Mouse (Mus musculus) cerebellum, adult 9-10 months (tissue): Measurements from ENCODE around the gene Clec4n.
"Not testable (repeated sequence)": the region's sequence is repeated elsewhere in the genome, so short reads cannot be mapped to it uniquely, and the experiment has no call there.

Experiments used
- DNase-seq: peaks from one replicate; pipeline ENCODE4 v3.0.0; 2022

Clec4n gene

DNA sequence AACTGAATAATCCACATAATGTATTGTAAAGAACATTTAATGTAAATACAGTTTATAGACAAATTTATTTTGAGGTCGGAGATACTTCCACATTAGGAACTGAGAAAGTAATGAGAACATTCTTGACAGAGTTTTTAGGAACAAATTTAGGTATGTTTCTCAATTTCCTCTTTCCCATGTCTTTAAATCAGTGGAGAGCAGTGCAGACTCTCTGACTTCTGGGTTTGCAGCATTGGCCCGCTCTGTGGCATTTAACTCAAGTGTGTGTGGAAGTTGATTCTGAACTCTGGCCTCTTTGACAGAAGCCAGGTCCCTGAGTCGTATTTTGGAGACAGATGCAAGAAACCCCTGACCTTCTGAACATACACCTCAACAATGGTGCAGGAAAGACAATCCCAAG, at the start of gene Clec4n:
TSS of gene Clec4n (plus strand) at position 200 of the 400 bp plus-strand sequence.
- DNase-seq, result no peak

GRCm38 (mm10) chr6:123184862-123185261, 44.8 kb upstream of the Clec4n start:
- not testable (repeated sequence) for DNase-seq

GRCm38 (mm10) chr6:123207187-123208076, 22.2 kb upstream of the Clec4n start:
- no peak for DNase-seq

DNA sequence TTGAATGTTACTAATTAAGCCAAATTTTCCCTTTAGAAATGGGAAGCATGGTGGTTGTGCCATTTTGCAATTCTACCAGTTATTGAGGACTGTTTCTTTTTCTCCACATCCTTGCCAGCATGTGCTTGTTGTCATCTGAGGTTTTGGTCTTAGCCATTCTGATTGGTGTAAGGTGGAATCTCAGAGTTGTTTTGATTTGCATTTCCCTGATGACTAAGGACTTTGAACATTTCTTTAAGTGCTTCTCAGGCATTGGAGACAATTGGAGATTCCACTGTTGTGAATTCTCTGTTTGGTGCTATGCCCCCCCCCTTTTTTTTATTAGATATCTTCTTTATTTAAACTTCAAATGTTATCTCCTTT, 21.6 kb upstream of the Clec4n start:
- DNase-seq, result not testable (repeated sequence)

DNA sequence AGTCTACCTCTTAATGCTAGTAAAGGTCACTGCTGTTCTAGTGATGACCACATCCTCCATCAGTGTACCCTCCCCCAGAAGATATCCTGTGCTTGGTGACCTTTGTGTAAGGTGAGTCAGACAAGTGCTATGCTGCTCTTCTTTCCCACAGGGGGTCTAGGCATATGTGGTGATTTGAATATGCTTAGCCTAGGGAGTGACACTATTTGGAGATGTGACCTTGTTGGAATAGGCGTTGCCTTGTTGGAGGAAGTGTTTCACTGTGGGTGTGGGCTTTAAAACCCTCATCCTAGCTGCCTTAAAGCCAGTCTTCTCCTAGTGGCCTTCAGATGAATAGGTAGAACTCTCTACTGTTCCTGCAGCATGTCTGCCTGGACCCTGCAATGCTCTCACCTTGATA, 17.9 kb upstream of the Clec4n start:
- no peak for DNase-seq

- no peak for DNase-seq
Observed at GRCm38 (mm10) chr6:123227519-123228166, 2.0 kb upstream of the Clec4n start.

GRCm38 (mm10) chr6:123231149-123231548, 1.5 kb downstream of the Clec4n start:
- no peak for DNase-seq

DNA sequence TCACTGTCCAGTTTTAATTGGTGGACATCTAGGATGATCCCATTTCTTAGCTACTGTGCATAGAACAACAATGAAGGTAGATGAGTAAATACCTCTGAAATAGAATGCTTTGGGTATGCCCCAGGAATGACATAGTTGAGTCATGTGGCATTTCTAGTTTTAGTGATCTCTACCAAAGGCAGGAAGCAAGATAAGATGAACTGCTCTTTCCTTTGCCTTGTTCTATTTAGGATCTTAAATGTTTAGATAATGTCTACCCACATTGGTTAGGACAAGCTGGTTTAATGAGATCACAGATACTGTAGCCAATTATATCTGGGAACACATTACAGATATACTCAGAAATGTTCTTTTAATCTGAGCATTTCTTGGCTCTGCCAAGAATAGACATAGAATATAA, 7.9 kb downstream of the Clec4n start:
- DNase-seq, result no peak

- no peak for DNase-seq
Observed at GRCm38 (mm10) chr6:123244201-123244600, 14.6 kb downstream of the Clec4n start.

- DNase-seq, result not testable (repeated sequence)
Observed at GRCm38 (mm10) chr6:123248862-123249261, 19.2 kb downstream of the Clec4n start.

DNA sequence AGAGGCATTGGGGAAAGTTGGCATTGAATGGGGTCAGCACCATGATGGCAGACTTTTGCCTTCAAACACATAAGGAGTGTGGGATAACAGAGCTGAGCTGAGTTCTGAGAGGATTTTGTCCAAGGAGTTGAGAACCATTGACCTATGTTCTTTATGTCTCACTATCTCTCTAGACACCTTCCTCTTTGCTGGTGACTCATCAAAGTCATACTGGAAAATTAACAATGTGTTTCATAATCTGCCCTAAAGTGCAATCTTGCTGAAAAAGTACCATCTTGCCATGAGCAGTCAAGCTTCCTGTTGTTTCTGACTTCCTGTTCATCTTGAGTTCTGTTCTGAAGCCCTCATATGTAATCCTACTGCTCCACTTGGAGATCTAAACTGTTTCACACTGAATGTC, 23.1 kb downstream of the Clec4n start:
- no peak for DNase-seq

- no peak for DNase-seq
Observed at GRCm38 (mm10) chr6:123258946-123259345, 29.3 kb downstream of the Clec4n start.

GRCm38 (mm10) chr6:123259889-123260603, 30.4 kb downstream of the Clec4n start:
- DNase-seq, result no peak

DNA sequence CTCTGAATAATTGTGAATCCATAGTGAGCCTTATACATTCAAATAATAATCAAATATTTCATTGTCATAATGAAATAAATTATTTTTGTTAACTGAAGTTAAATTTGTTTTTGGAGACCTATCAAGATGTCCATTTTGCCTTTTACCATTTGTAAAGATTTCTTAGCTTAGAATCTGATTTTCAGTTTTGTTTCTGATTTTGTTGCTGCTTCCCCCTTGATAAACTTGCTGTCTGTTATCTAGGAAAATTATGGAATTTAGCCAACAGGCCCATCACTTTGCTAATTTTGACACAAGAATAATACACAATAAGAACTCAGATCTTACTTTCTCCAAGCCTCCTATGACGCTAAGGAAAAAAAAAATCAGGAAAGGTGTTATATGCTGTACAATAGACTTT, 31.2 kb downstream of the Clec4n start:
- DNase-seq, result no peak

DNA sequence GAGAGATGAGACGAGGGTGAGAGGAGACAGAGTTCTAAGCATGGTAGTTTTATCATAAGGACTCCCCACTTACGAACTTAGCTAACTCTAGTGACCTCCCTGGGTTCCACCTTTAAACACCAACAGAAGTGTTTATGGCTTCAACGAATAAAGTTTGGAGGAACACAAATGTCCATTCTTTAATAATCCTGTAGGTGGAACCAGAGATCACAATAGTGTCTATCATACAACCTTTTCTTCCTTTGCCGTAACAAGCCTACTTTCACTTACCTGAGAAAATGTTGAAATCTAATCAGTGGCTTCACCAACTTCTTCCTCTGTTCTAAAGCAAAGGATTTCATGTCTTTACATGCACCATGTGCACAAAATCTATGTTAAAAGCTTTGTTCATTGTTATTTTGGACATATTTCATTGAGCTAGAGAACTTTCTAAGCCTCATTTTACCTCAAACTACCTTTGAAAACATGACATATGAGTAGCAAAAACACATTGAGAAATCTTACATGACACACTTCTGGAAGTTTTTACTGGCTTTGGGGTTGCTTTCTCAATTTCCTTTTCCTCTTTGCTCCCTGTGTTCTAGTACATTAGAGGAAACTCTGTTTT, 32.0 kb downstream of the Clec4n start, which contains the start of gene Clec4d:
TSS of gene Clec4d (plus strand) at position 557 of the 607 bp plus-strand sequence.
- DNase-seq, result no peak

DNA sequence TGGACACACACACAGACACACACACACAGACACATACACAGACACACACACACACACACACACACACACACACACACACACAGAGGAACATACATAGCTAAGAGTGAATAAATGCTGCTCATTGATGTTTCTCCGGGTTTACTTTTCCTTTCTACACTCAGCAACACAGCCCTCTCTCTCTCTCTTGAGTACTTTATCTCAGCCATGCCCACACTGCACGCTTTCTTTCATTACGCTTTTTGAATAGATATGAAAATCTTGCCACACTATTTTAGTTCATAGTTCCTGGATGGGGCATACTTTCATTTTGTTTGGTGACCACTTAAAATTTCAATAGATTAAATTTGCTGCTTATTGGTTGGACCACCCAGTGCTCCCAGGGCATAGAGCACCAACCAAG, 34.6 kb downstream of the Clec4n start:
- no peak for DNase-seq

- DNase-seq, result no peak
Observed at GRCm38 (mm10) chr6:123265809-123266208, 36.2 kb downstream of the Clec4n start.

GRCm38 (mm10) chr6:123266945-123267344, 37.3 kb downstream of the Clec4n start:
- no peak for DNase-seq

- DNase-seq, result no peak
Observed at GRCm38 (mm10) chr6:123279443-123279842, 49.8 kb downstream of the Clec4n start.

DNA sequence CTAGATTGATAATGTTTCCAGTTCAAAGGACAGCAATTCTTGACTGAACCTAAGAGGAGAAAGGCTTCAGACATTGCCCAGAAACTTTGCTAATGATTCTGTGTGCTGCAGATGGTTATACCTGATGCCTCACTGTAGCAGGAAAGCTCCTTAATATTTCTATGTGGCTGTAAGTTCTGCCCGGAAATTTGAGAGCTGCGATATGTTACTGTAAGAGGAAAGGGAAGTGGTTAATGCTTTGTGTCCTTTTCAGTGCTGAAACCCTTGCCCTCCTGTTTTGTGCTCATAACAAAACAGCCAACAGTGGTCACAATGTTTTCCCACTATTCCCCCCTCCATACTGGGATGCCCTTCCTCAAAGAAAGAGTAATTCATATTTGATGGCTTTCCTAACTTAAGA, 56.7 kb downstream of the Clec4n start:
- DNase-seq, result no peak

DNA sequence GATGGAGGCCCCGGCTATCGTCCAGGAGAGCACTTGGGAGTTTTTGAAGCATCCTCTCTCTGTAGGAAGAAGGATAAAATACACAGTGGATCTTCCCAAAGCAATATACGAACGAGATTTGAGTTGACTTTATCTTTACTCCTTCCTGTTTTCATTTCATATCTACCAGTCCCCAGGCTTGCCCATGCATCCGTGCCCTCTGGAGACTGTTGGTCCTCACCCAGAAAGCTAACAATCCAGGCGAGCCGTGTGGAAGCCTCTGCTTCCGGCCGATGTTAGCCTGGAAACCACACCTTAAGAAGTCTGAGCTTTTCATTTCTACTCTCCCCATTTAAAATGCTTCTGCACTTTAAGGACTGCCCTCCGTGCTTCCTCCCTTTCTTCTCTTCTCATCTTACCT, 59.3 kb downstream of the Clec4n start:
- no peak for DNase-seq

DNA sequence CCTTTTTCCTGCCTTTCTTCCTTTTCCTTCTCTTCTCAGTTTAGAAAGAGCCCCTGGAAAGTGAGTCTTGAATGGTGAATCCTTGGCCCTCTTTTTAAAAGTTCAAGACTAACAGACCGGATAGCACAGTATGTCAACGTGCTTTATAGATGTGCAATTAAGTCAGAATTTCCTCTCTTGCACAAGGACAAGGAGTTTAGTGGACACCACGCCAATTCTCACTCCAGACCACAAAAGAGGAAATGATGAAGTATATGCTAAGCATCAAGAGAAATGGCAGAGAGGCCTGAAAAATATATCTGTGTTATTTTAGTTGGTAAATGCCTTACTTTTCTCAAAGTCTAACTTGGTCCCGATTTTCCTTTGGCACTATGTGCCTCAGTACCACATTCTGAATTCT, 60.1 kb downstream of the Clec4n start, which contains the start of gene Clec4e:
TSS of gene Clec4e (minus strand) at position 118 of the 400 bp plus-strand sequence.
- DNase-seq, result no peak
